Mouse (Mus musculus) layer of hippocampus, postnatal 25 days (tissue): ENCODE measurements at regions not wholly inside any gene's neighbourhood (a gene's known extent, or its start where the extent isn't known, plus 50 kb on each side); places are given as distances from the start of the nearest gene placed in this dataset.
A peak's percentile ranks its signal among the peaks of the same experiment; 100 is the strongest.

Source experiments
- DNase-seq, 2 experiments: peaks; one replicate each; pipeline ENCODE4 v3.0.0; 2022; ENCODE audit warnings: mixed read lengths in 2 of 2, low spot score in 1 of 2; ENCODE audit errors: extremely low spot score in 1 of 2
- microRNA-seq, 2 experiments: library from miRNA; unstranded; fragments of <30 nt; microRNA quantifications; one replicate each; pipeline ENCODE4 v1.2.0; 2021

- no peak for DNase-seq
These were observed 65.2 kb upstream of the Mkln1 start for GRCm38 (mm10) chr6:31333228-31333922.

GRCm38 (mm10) chr6:31334086-31334485 is 64.4 kb upstream of the Mkln1 start:
- no peak for DNase-seq

- no peak for DNase-seq
These were observed 59.2 kb upstream of the Mkln1 start for GRCm38 (mm10) chr6:31339122-31339947.

GRCm38 (mm10) chr6:31339948-31340250 is 58.6 kb upstream of the Mkln1 start:
- DNase-seq: peak in 1 of 2 experiments; percentile 44

- DNase-seq: no peak
These were observed 53.0 kb upstream of the Mkln1 start for GRCm38 (mm10) chr6:31345366-31346084.

GRCm38 (mm10) chr6:31348333-31348732 is 50.2 kb upstream of the Mkln1 start:
- DNase-seq: no peak

Small RNA genes in the stretch of these regions (microRNA-seq; reads per million reads assigned to microRNA genes)
- 4,501 to 8,118 reads per million in 2 experiments for gene Mir29a
- 57.1 to 63.7 reads per million in 2 experiments for gene Mir29b-1
